Mouse (Mus musculus): Measurements from ENCODE around the gene Lyzl6.

The Lyzl6 gene

GRCm38 (mm10) chr11:103643211-103643610, 4.5 kb upstream of the Lyzl6 start:
- DNase-seq = no peak

GRCm38 (mm10) chr11:103639407-103639946, 787 bp upstream of the Lyzl6 start:
- DNase-seq = no peak

- no peak for DNase-seq
Measured at GRCm38 (mm10) chr11:103636261-103636660, 2.4 kb downstream of the Lyzl6 start.

GRCm38 (mm10) chr11:103635481-103635880, 3.2 kb downstream of the Lyzl6 start:
- DNase-seq = no peak

- no peak for DNase-seq
Measured at GRCm38 (mm10) chr11:103634806-103635205, 3.9 kb downstream of the Lyzl6 start.

GRCm38 (mm10) chr11:103627453-103627852, 11.2 kb downstream of the Lyzl6 start:
- no peak for DNase-seq

GRCm38 (mm10) chr11:103621040-103621439, 17.6 kb downstream of the Lyzl6 start, which contains the start of gene Gm884:
Gene Gm884 (minus strand): TSS chr11:103621140.
- DNase-seq = no peak

GRCm38 (mm10) chr11:103610772-103611171, 27.9 kb downstream of the Lyzl6 start:
- no peak for DNase-seq

GRCm38 (mm10) chr11:103606611-103607010, 32.1 kb downstream of the Lyzl6 start:
- no peak for DNase-seq
